Mouse (Mus musculus) testis, adult 2 months (tissue): ENCODE data around the gene 1700014D04Rik.

Experiments
- CTCF ChIP-seq: fragments of 200-500 bp; IDR thresholded peaks from 2 replicates; pipeline ENCODE4 v1.5.1; 2012; ENCODE audit warnings: low read depth, mild to moderate bottlenecking, inconsistent platforms, low read length, moderate library complexity; ENCODE audit not compliant: control insufficient read depth, insufficient read depth, insufficient replicate concordance
- POLR2A ChIP-seq: fragments of 200-500 bp; IDR thresholded peaks from 2 replicates; pipeline ENCODE4 v1.6.1; 2012; ENCODE audit warnings: low read depth, mild to moderate bottlenecking, inconsistent platforms, low read length, moderate library complexity; ENCODE audit not compliant: control insufficient read depth

GRCm38 (mm10) chr13:59739397-59739796, 7.2 kb downstream of the 1700014D04Rik start:
- TF ChIP-seq POLR2A = no peak; the same call in 1 of the 2 replicates
- TF ChIP-seq CTCF = no peak
